Mouse (Mus musculus) MEL (cell line): ENCODE measurements around the gene Dnase2b. TPM values are rescaled to one million over a fixed set of nuclear protein-coding genes. Genes with fewer than 3 reads are reported as not detected.

ENCODE experiments used
- DNase-seq: peaks from one replicate; pipeline ENCODE4 v3.0.0; 2011; ENCODE audit warnings: low read depth, low spot score
- H3K27ac ChIP-seq: 2 replicates; pipeline ENCODE4 v1.5.1; 2012; ENCODE audit warnings: low read depth, mild to moderate bottlenecking, control low read depth, low read length, moderate library complexity; ENCODE audit not compliant: control insufficient read depth
- H3K27me3 ChIP-seq, 2 experiments: fragments of 150-350 bp in 1 of 2; sonication (generic) in 1 of 2; 2 replicates each; pipeline ENCODE4 v1.6.1; 2012; ENCODE audit warnings: low read length in 2 of 2, mild to moderate bottlenecking in 2 of 2, improper control_type of control experiment in 1 of 2, moderate library complexity in 1 of 2; ENCODE audit not compliant: insufficient read depth in 2 of 2, control insufficient read depth in 1 of 2
- H3K36me3 ChIP-seq, 2 experiments: 2 replicates each; pipeline ENCODE4 v1.6.1; 2012 to 2014; ENCODE audit warnings: low read length in 2 of 2, improper control_type of control experiment in 1 of 2, inconsistent platforms in 1 of 2, mild to moderate bottlenecking in 1 of 2; ENCODE audit not compliant: insufficient read depth in 2 of 2, control insufficient read depth in 1 of 2
- H3K4me1 ChIP-seq, 2 experiments: fragments of 150-350 bp in 1 of 2; sonication (generic) in 1 of 2; 2 replicates each; pipeline ENCODE4 v1.6.1; 2012; ENCODE audit warnings: low read length in 2 of 2, improper control_type of control experiment in 1 of 2, mild to moderate bottlenecking in 1 of 2; ENCODE audit not compliant: insufficient read depth in 2 of 2, control insufficient read depth in 1 of 2
- H3K4me3 ChIP-seq, 2 experiments: fragments of 150-350 bp in 1 of 2; sonication (generic) in 1 of 2; 2 replicates each; pipeline ENCODE4 v1.5.1; 2012; ENCODE audit warnings: low read depth in 2 of 2, low read length in 2 of 2, mild to moderate bottlenecking in 2 of 2, moderate library complexity in 2 of 2, control low read depth in 1 of 2, improper control_type of control experiment in 1 of 2; ENCODE audit not compliant: control insufficient read depth in 1 of 2, insufficient read depth in 1 of 2
- H3K79me2 ChIP-seq: 2 replicates; pipeline ENCODE4 v1.6.1; 2012; ENCODE audit warnings: mild to moderate bottlenecking, low read length, moderate library complexity; ENCODE audit not compliant: control insufficient read depth, poor library complexity, insufficient read depth
- H3K9ac ChIP-seq: 2 replicates; pipeline ENCODE4 v1.6.1; 2012; ENCODE audit warnings: low read depth, mild to moderate bottlenecking, control low read depth, low read length, moderate library complexity; ENCODE audit not compliant: control insufficient read depth, poor library complexity, severe bottlenecking
- H3K9me3 ChIP-seq: fragments of 150-350 bp; sonication (generic); replicated peaks from 2 replicates; pipeline ENCODE4 v1.6.1; 2012; ENCODE audit warnings: mild to moderate bottlenecking, low read length, improper control_type of control experiment, moderate library complexity; ENCODE audit not compliant: insufficient read depth
- BHLHE40 ChIP-seq: IDR thresholded peaks from 2 replicates; pipeline ENCODE4 v1.6.1; 2012; ENCODE audit warnings: low read depth, mild to moderate bottlenecking, inconsistent platforms, low read length, improper control_type of control experiment, borderline replicate concordance
- ELF1 ChIP-seq: IDR thresholded peaks from 2 replicates; pipeline ENCODE4 v1.6.1; 2014; ENCODE audit warnings: low read depth, mild to moderate bottlenecking, inconsistent platforms, low read length, improper control_type of control experiment, moderate library complexity
- ETS1 ChIP-seq: IDR thresholded peaks from 2 replicates; pipeline ENCODE4 v1.6.1; 2012; ENCODE audit warnings: low read depth, mild to moderate bottlenecking, inconsistent platforms, low read length, improper control_type of control experiment, moderate library complexity
- GABPA ChIP-seq: IDR thresholded peaks from 2 replicates; pipeline ENCODE4 v1.6.1; 2012; ENCODE audit warnings: low read depth, mild to moderate bottlenecking, inconsistent platforms, low read length, improper control_type of control experiment, moderate library complexity
- HCFC1 ChIP-seq: IDR thresholded peaks from 2 replicates; pipeline ENCODE4 v1.6.1; 2012; ENCODE audit warnings: low read depth, mild to moderate bottlenecking, inconsistent platforms, low read length, improper control_type of control experiment, moderate library complexity
- JUND ChIP-seq: IDR thresholded peaks from 2 replicates; pipeline ENCODE4 v1.6.1; 2011; ENCODE audit warnings: low read depth, mild to moderate bottlenecking, improper control_type of control experiment, low read length
- KAT2A ChIP-seq: conservative IDR thresholded peaks from 2 replicates; pipeline ENCODE4 v1.6.1; 2012; ENCODE audit warnings: low read depth, low read length, improper control_type of control experiment, inconsistent platforms
- MAFK ChIP-seq: IDR thresholded peaks from 2 replicates; pipeline ENCODE4 v1.6.1; 2011; ENCODE audit warnings: low read depth, mild to moderate bottlenecking, low read length, improper control_type of control experiment, borderline replicate concordance
- MAZ ChIP-seq: IDR thresholded peaks from 2 replicates; pipeline ENCODE4 v1.6.1; 2012; ENCODE audit warnings: low read depth, mild to moderate bottlenecking, inconsistent platforms, low read length, improper control_type of control experiment
- MEF2A ChIP-seq: IDR thresholded peaks from 2 replicates; pipeline ENCODE4 v1.6.1; 2014; ENCODE audit warnings: low read depth, mild to moderate bottlenecking, inconsistent platforms, low read length, improper control_type of control experiment; ENCODE audit not compliant: poor library complexity, insufficient replicate concordance, severe bottlenecking; ENCODE audit errors: extremely low read depth
- MXI1 ChIP-seq: IDR thresholded peaks from 2 replicates; pipeline ENCODE4 v1.6.1; 2011; ENCODE audit warnings: mild to moderate bottlenecking, low read depth, low read length, improper control_type of control experiment
- MYB ChIP-seq: IDR thresholded peaks from 2 replicates; pipeline ENCODE4 v1.6.1; 2011; ENCODE audit warnings: mild to moderate bottlenecking, low read depth, low read length, improper control_type of control experiment
- MYC ChIP-seq: IDR thresholded peaks from 2 replicates; pipeline ENCODE4 v1.6.1; 2011; ENCODE audit warnings: low read depth, mild to moderate bottlenecking, low read length, improper control_type of control experiment, moderate library complexity
- NELFE ChIP-seq: IDR thresholded peaks from 2 replicates; pipeline ENCODE4 v1.6.1; 2011; ENCODE audit warnings: low read depth, low read length, improper control_type of control experiment
- NRF1 ChIP-seq: IDR thresholded peaks from 2 replicates; pipeline ENCODE4 v1.6.1; 2014; ENCODE audit warnings: low read depth, mild to moderate bottlenecking, inconsistent platforms, low read length, improper control_type of control experiment, moderate library complexity; ENCODE audit not compliant: poor library complexity, insufficient read depth, severe bottlenecking
- POLR2A ChIP-seq, 2 experiments: IDR thresholded peaks; 2 replicates each; pipeline ENCODE4 v1.6.1; 2011 to 2012; ENCODE audit warnings: low read length in 2 of 2, mild to moderate bottlenecking in 2 of 2, control low read depth in 1 of 2, improper control_type of control experiment in 1 of 2, low read depth in 1 of 2, moderate library complexity in 1 of 2; ENCODE audit not compliant: control insufficient read depth in 1 of 2, insufficient read depth in 1 of 2, poor library complexity in 1 of 2
- POLR2AphosphoS5 ChIP-seq: IDR thresholded peaks from 2 replicates; pipeline ENCODE4 v1.6.1; 2012; ENCODE audit warnings: low read depth, borderline replicate concordance, mild to moderate bottlenecking, inconsistent platforms, low read length, moderate library complexity, mixed read lengths
- RAD21 ChIP-seq: IDR thresholded peaks from 2 replicates; pipeline ENCODE4 v1.6.1; 2011; ENCODE audit warnings: mild to moderate bottlenecking, low read depth, low read length, improper control_type of control experiment
- RCOR1 ChIP-seq: IDR thresholded peaks from 2 replicates; pipeline ENCODE4 v1.6.1; 2012; ENCODE audit warnings: low read depth, mild to moderate bottlenecking, inconsistent platforms, low read length, improper control_type of control experiment
- SMC3 ChIP-seq: IDR thresholded peaks from 2 replicates; pipeline ENCODE4 v1.6.1; 2011; ENCODE audit warnings: low read depth, low read length, improper control_type of control experiment
- TAL1 ChIP-seq: IDR thresholded peaks from 2 replicates; pipeline ENCODE4 v1.6.1; 2012; ENCODE audit warnings: mild to moderate bottlenecking, inconsistent platforms, low read length, moderate library complexity, mixed read lengths
- TBP ChIP-seq: IDR thresholded peaks from 2 replicates; pipeline ENCODE4 v1.8.0; 2011; ENCODE audit warnings: low read depth, low read length, improper control_type of control experiment
- TCF12 ChIP-seq: IDR thresholded peaks from 2 replicates; pipeline ENCODE4 v1.6.1; 2014; ENCODE audit warnings: low read depth, mild to moderate bottlenecking, inconsistent platforms, low read length, improper control_type of control experiment, moderate library complexity
- UBTF ChIP-seq: IDR thresholded peaks from 2 replicates; pipeline ENCODE4 v1.6.1; 2012; ENCODE audit warnings: low read depth, mild to moderate bottlenecking, inconsistent platforms, low read length, improper control_type of control experiment, moderate library complexity, borderline replicate concordance; ENCODE audit not compliant: insufficient read depth
- USF1 ChIP-seq: IDR thresholded peaks from 2 replicates; pipeline ENCODE4 v1.6.1; 2014; ENCODE audit warnings: low read depth, mild to moderate bottlenecking, inconsistent platforms, low read length, improper control_type of control experiment, moderate library complexity
- ZC3H11A ChIP-seq: IDR thresholded peaks from 2 replicates; pipeline ENCODE4 v1.6.1; 2012; ENCODE audit warnings: low read depth, mild to moderate bottlenecking, inconsistent platforms, low read length, improper control_type of control experiment
- ZMIZ1 ChIP-seq: IDR thresholded peaks from 2 replicates; pipeline ENCODE4 v1.6.1; 2012; ENCODE audit warnings: low read depth, mild to moderate bottlenecking, inconsistent platforms, low read length, improper control_type of control experiment, moderate library complexity
- polyA plus RNA-seq, 2 experiments: library from polyadenylated mRNA; stranded (reverse) in 1 of 2; unstranded in 1 of 2; fragments of >175 nt in 1 of 2; fragments of >200 nt in 1 of 2; gene quantifications; 2 replicates each; pipeline versions ENCODE4 v1.2.1 to v1.2.4; 2012; ENCODE audit warnings: low replicate concordance in 2 of 2, low read depth in 1 of 2; ENCODE audit not compliant: insufficient read length in 2 of 2, insufficient read depth in 1 of 2, missing spikeins in 1 of 2
- total RNA-seq: library from RNA; depleted of rRNA; stranded (reverse); fragments of 300-350 nt; gene quantifications from 2 replicates; pipeline ENCODE4 v1.2.3, GENCODE M21; 2012

Gene Dnase2b
- total and polyA plus RNA-seq, 3 experiments = not detected

DNA sequence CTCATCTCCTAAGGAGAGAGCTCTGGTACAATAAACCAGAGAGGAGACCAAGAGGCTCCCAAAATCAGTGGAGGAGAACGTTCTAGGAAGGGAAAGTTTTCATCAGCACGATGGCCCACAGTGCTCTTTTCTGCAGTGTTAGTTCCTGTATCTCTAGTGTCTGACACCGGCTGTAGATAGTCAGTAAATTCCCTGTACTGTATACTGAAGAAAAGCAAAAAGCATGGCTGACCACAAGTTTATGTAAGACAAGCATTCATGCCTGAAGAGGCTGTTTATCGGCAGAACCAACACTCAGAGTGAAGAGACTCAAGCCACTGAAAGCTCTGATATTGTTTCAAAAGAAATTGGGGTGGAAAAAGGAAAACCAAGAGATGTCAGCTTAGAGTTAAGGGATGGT lies 31.9 kb downstream of the Dnase2b start:
- H3K9me3 ChIP-seq = no peaks in the 10 kb centered on the region
- no peak overlapping the region for H3K27ac ChIP-seq
- no peak for TF ChIP-seq HCFC1
- TF ChIP-seq TAL1 = no peak
- no peak for TF ChIP-seq POLR2AphosphoS5
- TF ChIP-seq ELF1 = no peak
- TF ChIP-seq TCF12 = no peak
- no peak for TF ChIP-seq BHLHE40
- TF ChIP-seq TBP = no peak
- no peak for TF ChIP-seq NRF1
- no peak for TF ChIP-seq ZC3H11A
- TF ChIP-seq MYC = no peak
- no peak for TF ChIP-seq USF1
- TF ChIP-seq MAFK = no peak
- no peak for TF ChIP-seq POLR2A (IDR thresholded peaks at IDR 0.05; ENCODE audit: control insufficient read depth in 1 of 2, insufficient read depth in 1 of 2, low read depth in 1 of 2, low read length in 2 of 2, poor library complexity in 1 of 2)
- TF ChIP-seq RCOR1 = no peak
- no peak for TF ChIP-seq MAZ
- TF ChIP-seq KAT2A = no peak
- TF ChIP-seq MXI1 = no peak
- no peak for TF ChIP-seq NELFE
- H3K9ac ChIP-seq = no peak overlapping the region
- no peaks in the 10 kb centered on the region for H3K4me1 ChIP-seq
- H3K27me3 ChIP-seq = peaks cover 0 to 2% of the 10 kb centered on the region in 2 experiments; a peak in 1 of 4 replicates
- DNase-seq = no peak
- H3K4me3 ChIP-seq = no peak overlapping the region
- no peaks in the 10 kb centered on the region for H3K79me2 ChIP-seq
- no peaks in the 10 kb centered on the region for H3K36me3 ChIP-seq

GRCm38 (mm10) chr3:146580039-146580729 lies 35.2 kb downstream of the Dnase2b start:
- Histone ChIP-seq H3K27me3 (peaks cover 2 to 3% of the 10 kb centered on the region in 2 experiments; a peak in 3 of 4 replicates), H3K4me1 (no peaks in the 10 kb centered on the region), H3K9ac (no peak overlapping the region), H3K4me3 (no peak overlapping the region), H3K36me3 (no peaks in the 10 kb centered on the region), H3K9me3 (no peaks in the 10 kb centered on the region), H3K27ac (no peak overlapping the region)
- DNase-seq = no peak
- no peak for TF ChIP-seq MYB
- TF ChIP-seq JUND = no peak
- no peak for TF ChIP-seq NELFE
- TF ChIP-seq ETS1 = no peak
- no peak for TF ChIP-seq ZMIZ1
- TF ChIP-seq SMC3 = no peak
- no peak for TF ChIP-seq UBTF
- no peak for TF ChIP-seq GABPA
- TF ChIP-seq RAD21 = no peak
- no peak for TF ChIP-seq MEF2A
- TF ChIP-seq MXI1 = no peak
- TF ChIP-seq TCF12 = no peak
- TF ChIP-seq, all 39 proteins: peak for 0
- no peaks in the 10 kb centered on the region for H3K79me2 ChIP-seq
